Mouse (Mus musculus): ENCODE results near the gene Hrasls5.

Gene Hrasls5

GRCm38 (mm10) chr19:7607690-7608201, 4.6 kb upstream of the Hrasls5 start:
- no peak for DNase-seq

- no peak for DNase-seq
Observed at GRCm38 (mm10) chr19:7613151-7613550, 810 bp downstream of the Hrasls5 start.

- DNase-seq = no peak
Observed at GRCm38 (mm10) chr19:7616231-7616930, 4.0 kb downstream of the Hrasls5 start.

GRCm38 (mm10) chr19:7617085-7617484, 4.7 kb downstream of the Hrasls5 start:
- no peak for DNase-seq

GRCm38 (mm10) chr19:7617696-7618095, 5.4 kb downstream of the Hrasls5 start:
- DNase-seq = peak; percentile 45

GRCm38 (mm10) chr19:7633021-7633420, 20.7 kb downstream of the Hrasls5 start:
- no peak for DNase-seq

GRCm38 (mm10) chr19:7633786-7634185, 21.4 kb downstream of the Hrasls5 start:
- no peak for DNase-seq

- DNase-seq = no peak
Observed at GRCm38 (mm10) chr19:7648913-7649666, 36.7 kb downstream of the Hrasls5 start.

GRCm38 (mm10) chr19:7672033-7672432, 59.7 kb downstream of the Hrasls5 start:
- DNase-seq = no peak

- DNase-seq = no peak
Observed at GRCm38 (mm10) chr19:7687988-7688387, 75.6 kb downstream of the Hrasls5 start.
